ENCODE assay signal across 8 mouse cellular contexts in the genomic region with DNA sequence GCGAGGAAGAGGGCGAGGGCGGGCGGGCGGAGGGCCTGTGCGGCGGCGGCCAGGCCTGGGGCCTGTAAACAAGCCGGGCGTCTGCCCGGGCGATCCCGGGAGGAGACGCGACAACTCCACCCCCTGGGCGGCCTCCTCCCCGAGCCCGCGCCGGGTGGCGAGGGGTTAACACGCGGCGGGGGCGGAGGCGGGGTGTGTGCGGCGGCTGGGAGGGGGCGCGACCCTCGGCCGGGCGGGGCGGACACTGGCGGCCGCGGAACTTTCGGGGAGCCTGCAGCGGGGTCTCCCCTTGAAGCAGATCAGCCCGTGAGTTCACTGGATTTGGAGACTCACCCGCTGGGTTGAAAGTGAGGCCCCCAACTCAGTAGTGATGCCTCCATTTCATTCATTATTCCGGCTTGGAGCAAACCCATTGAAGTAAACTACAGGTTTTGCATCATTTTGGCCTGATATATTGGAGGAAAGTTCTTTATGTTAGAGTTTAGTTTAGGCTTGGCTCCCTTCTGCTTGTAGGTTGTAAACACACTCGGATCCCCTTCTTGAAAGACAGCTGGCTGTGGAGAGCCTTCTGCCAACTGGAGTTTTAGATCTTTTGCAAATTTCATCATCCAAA. TPM values are rescaled to one million over a fixed set of nuclear protein-coding genes. Genes with fewer than 3 reads are reported as not detected.
DNase-seq lines count a peak whose midpoint lies in the region; ATAC-seq and TF ChIP-seq lines count a peak whose summit lies in the region.

No protein-coding gene starts in this region.

- H3K27me3 ChIP-seq in CH12.LX (replicated peaks) = no peaks in the 10 kb centered on the region
- H3K27me3 ChIP-seq in forebrain, embryonic 16.5 days (replicated peaks; ENCODE audit: control insufficient read depth, insufficient read depth, low read length) = no peaks in the 10 kb centered on the region
- no peaks in the 10 kb centered on the region for H3K27me3 ChIP-seq in lung, embryonic 16.5 days (ENCODE audit: control insufficient read depth, insufficient read depth, low read depth, low read length)

- H3K4me1 ChIP-seq in CH12.LX (ENCODE audit: control insufficient read depth in 1 of 2, insufficient read depth in 2 of 2) = peaks cover 0 to 29% of the 10 kb centered on the region in 2 experiments; a peak in 2 of 4 replicates
- H3K4me1 ChIP-seq in forebrain, embryonic 16.5 days (replicated peaks; ENCODE audit: control insufficient read depth, insufficient read depth, low read length) = peaks cover 16% of the 10 kb centered on the region
- H3K4me1 ChIP-seq in lung, embryonic 16.5 days (replicated peaks; ENCODE audit: control insufficient read depth, insufficient read depth, low read length) = peaks cover 16% of the 10 kb centered on the region

- H3K9ac ChIP-seq in CH12.LX (ENCODE audit: insufficient read depth, low read depth) = peak overlapping the region; percentile 100
- peak overlapping the region; percentile 96 for H3K9ac ChIP-seq in forebrain, embryonic 16.5 days (replicated peaks; ENCODE audit: low read depth, low read length)
- peak overlapping the region; percentile 96 for H3K9ac ChIP-seq in lung, embryonic 16.5 days (ENCODE audit: low read length)

- TF ChIP-seq POLR2A in CH12.LX (IDR thresholded peaks at IDR 0.05; ENCODE audit: low read depth, low read length) = peak; percentile 37; the same call in 1 of the 2 replicates

- no peak for TF ChIP-seq EP300 in CH12.LX (IDR thresholded peaks at IDR 0.05; ENCODE audit: low read length)

- DNase-seq in CH12.LX (ENCODE audit: extremely low read depth) = peak; percentile 42
- DNase-seq in cerebellum, adult 11 months = peak; percentile 57
- DNase-seq in heart, postnatal 36 days = peak; percentile 58 to 70
- DNase-seq in layer of hippocampus, adult 9-11 months = peak; percentile 48
- DNase-seq in ovary, postnatal 14 days (ENCODE audit: low spot score) = peak; percentile 46
- peak; percentile 76 for DNase-seq in thymus, postnatal 14 days

- peak overlapping the region; percentile 34; the same call in 1 of the 2 replicates for H3K27ac ChIP-seq in CH12.LX (ENCODE audit: insufficient read depth, low read depth)
- H3K27ac ChIP-seq in forebrain, embryonic 16.5 days (ENCODE audit: low read length) = peak overlapping the region; percentile 99
- H3K27ac ChIP-seq in lung, embryonic 16.5 days (ENCODE audit: low read length) = peak overlapping the region; percentile 98

- no peak for TF ChIP-seq CTCF in CH12.LX (conservative IDR thresholded peaks at IDR 0.05 in 1 of 2, IDR thresholded peaks at IDR 0.05 in 1 of 2; ENCODE audit: low read depth in 2 of 2, low read length in 2 of 2)

- 1% methylated on average over 27 of the region's 43 CpGs for WGBS in forebrain, embryonic 16.5 days
- WGBS in lung, embryonic 16.5 days = under 1% methylated on average over 29 of the region's 43 CpGs

- peak overlapping the region; percentile 98 for H3K4me2 ChIP-seq in CH12.LX (ENCODE audit: insufficient read depth, low read depth, poor library complexity, severe bottlenecking)
- H3K4me2 ChIP-seq in forebrain, embryonic 16.5 days (ENCODE audit: low read length) = peak overlapping the region; percentile 76
- H3K4me2 ChIP-seq in lung, embryonic 16.5 days (ENCODE audit: low read depth, low read length) = peak overlapping the region; percentile 67

- H3K79me2 ChIP-seq in CH12.LX (replicated peaks; ENCODE audit: control insufficient read depth, extremely low read depth, insufficient read depth, poor library complexity, severe bottlenecking) = peaks cover 39% of the 10 kb centered on the region

- intact Hi-C loops in heart, postnatal 36 days (cut with DNase I) = loop anchor here (5.0 kb wide), 3 partner anchors 81 to 224 kb away; a partner anchor contains a TSS

- in situ Hi-C loops in CH12.LX (cut with MboI; ENCODE audit: low pct_ligation_motif_present, low pct_unique_long_range_greater_than_20kb, low sequenced_read_pairs) = no loop called here

- H3K4me3 ChIP-seq in CH12.LX (replicated peaks in 1 of 3; ENCODE audit: low read depth in 2 of 3, low read length in 2 of 3, poor library complexity in 1 of 3) = peak overlapping the region; percentile 66 to 91 (median 86)
- peak overlapping the region; percentile 93 for H3K4me3 ChIP-seq in forebrain, embryonic 16.5 days (replicated peaks; ENCODE audit: low read length)
- peak overlapping the region; percentile 93 for H3K4me3 ChIP-seq in lung, embryonic 16.5 days (ENCODE audit: low read length)

- H3K36me3 ChIP-seq in CH12.LX (replicated peaks in 1 of 2; ENCODE audit: control insufficient read depth in 1 of 2, insufficient read depth in 1 of 2, low read length in 1 of 2) = peaks cover 0 to 3% of the 10 kb centered on the region in 2 experiments
- H3K36me3 ChIP-seq in forebrain, embryonic 16.5 days (ENCODE audit: control insufficient read depth, insufficient read depth) = no peaks in the 10 kb centered on the region
- no peaks in the 10 kb centered on the region for H3K36me3 ChIP-seq in lung, embryonic 16.5 days (ENCODE audit: control insufficient read depth, insufficient read depth, low read length)

- TF ChIP-seq RAD21 in CH12.LX (IDR thresholded peaks at IDR 0.05; ENCODE audit: low read depth, low read length) = no peak

- ATAC-seq in forebrain, embryonic 16.5 days = peak; percentile 51
- peak; percentile 82 for ATAC-seq in lung, embryonic 16.5 days (ENCODE audit: low read depth)

- H3K9me3 ChIP-seq in CH12.LX (replicated peaks; ENCODE audit: low read length) = no peaks in the 10 kb centered on the region
- H3K9me3 ChIP-seq in forebrain, embryonic 16.5 days (ENCODE audit: control insufficient read depth, low read length) = no peaks in the 10 kb centered on the region
- H3K9me3 ChIP-seq in lung, embryonic 16.5 days (ENCODE audit: control insufficient read depth, low read length) = no peaks in the 10 kb centered on the region

- dilution Hi-C loops in CH12.LX (cut with MboI; ENCODE audit: extremely low pct_ligation_motif_present, extremely low pct_unique_long_range_greater_than_20kb, low sequenced_read_pairs) = no loop called here

TF ChIP-seq in CH12.LX, 34 proteins besides CTCF, POLR2A, EP300 and RAD21:
- no peak for TF ChIP-seq TBP (conservative IDR thresholded peaks at IDR 0.05; ENCODE audit: low read depth, low read length)
- peak; percentile 66; the same call in 1 of the 2 replicates for TF ChIP-seq UBTF (IDR thresholded peaks at IDR 0.05; ENCODE audit: low read depth, low read length)
- TF ChIP-seq MAZ (IDR thresholded peaks at IDR 0.05; ENCODE audit: low read depth, low read length) = no peak
- TF ChIP-seq USF1 (IDR thresholded peaks at IDR 0.05; ENCODE audit: low read depth, low read length) = no peak
- no peak; the same call in 1 of the 2 replicates for TF ChIP-seq MXI1 (IDR thresholded peaks at IDR 0.05; ENCODE audit: low read depth, low read length)
- TF ChIP-seq MAX (IDR thresholded peaks at IDR 0.05; ENCODE audit: low read length) = no peak
- TF ChIP-seq ZKSCAN1 (IDR thresholded peaks at IDR 0.05; ENCODE audit: borderline replicate concordance, low read depth, low read length) = no peak
- TF ChIP-seq ZMIZ1 (IDR thresholded peaks at IDR 0.05; ENCODE audit: low read depth, low read length) = no peak
- TF ChIP-seq MYC (IDR thresholded peaks at IDR 0.05; ENCODE audit: low read depth, low read length) = no peak
- no peak for TF ChIP-seq RCOR1 (conservative IDR thresholded peaks at IDR 0.05; ENCODE audit: low read depth, low read length)
- TF ChIP-seq SIN3A (IDR thresholded peaks at IDR 0.05; ENCODE audit: low read length) = 0 out of 2 replicates have a peak, but pooled peaks have one; percentile 55
- TF ChIP-seq CHD2 (IDR thresholded peaks at IDR 0.05; ENCODE audit: low read length) = no peak
- no peak for TF ChIP-seq ETS1 (conservative IDR thresholded peaks at IDR 0.05; ENCODE audit: low read depth, low read length)
- TF ChIP-seq IRF4 (IDR thresholded peaks at IDR 0.05; ENCODE audit: low read depth, low read length) = no peak
- no peak for TF ChIP-seq CHD1 (IDR thresholded peaks at IDR 0.05; ENCODE audit: low read depth, low read length)
- TF ChIP-seq NRF1 (IDR thresholded peaks at IDR 0.05; ENCODE audit: low read depth, low read length) = no peak

RNA-seq across cellular contexts. Expression of a gene that starts 4.5 kb away (rescaled TPM):
- 78.8 and 80.0 TPM in 2 replicates for total RNA-seq in CH12.LX (2012; rRNA removed)
- 112 and 130 TPM in 2 replicates for total RNA-seq in CH12.LX (2014; rRNA removed)
- 98.4 and 125 TPM in 2 replicates for polyA plus RNA-seq in CH12.LX (2012; ENCODE audit: insufficient read length, low read depth)
- polyA plus RNA-seq in forebrain, embryonic 16.5 days (2015; fragmentation: Nextera tagmentation; extraction: Ambion mirVana) = 52.8 and 55.0 TPM in 2 replicates
- total RNA-seq in heart, postnatal 36 days (2021) = 100 to 1,000 TPM; 244 to 245 TPM
- 17.3 and 17.7 TPM in 2 replicates for polyA plus RNA-seq in lung, embryonic 16.5 days (2015; fragmentation: Nextera tagmentation; extraction: Ambion mirVana)

Comparison
In these comparisons a context has a peak if more than half of its experiments do, and no peak if none do; other contexts are left out.
1. Peak in every context shown above with its lines: DNase-seq, ATAC-seq, H3K4me3 ChIP-seq and H3K27ac ChIP-seq.
2. H3K27ac ChIP-seq: peak in every context shown above with its lines; median percentile 99 in forebrain, embryonic 16.5 days; 98 in lung, embryonic 16.5 days; 34 in CH12.LX.